Mouse (Mus musculus): Measurements from ENCODE around the gene Nt5c3b.

DNA sequence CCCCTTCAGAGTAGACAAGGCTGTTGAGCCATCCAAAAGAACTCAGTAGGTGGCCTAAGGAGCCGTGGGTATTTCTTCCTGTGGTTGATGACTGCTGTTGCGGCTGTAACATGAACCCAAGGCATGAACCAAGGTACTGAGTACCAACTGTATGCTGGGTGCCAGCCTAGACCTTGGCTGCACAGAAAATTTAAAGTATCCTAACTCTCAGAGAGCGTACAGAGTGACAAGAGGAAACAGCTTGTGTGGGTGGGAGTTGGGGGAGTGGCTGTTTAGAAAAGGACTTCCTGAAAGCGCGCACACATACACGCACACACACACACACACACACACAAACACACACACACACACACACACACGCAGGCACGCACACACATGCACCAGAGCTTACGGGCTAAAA, 42.3 kb downstream of the Nt5c3b start:
- TF ChIP-seq CTCF (IDR thresholded peaks at IDR 0.05; ENCODE audit: low read depth) = no peak
- no peak for TF ChIP-seq EP300 (optimal IDR thresholded peaks at IDR 0.05)
